17 mouse cellular contexts compared by ENCODE assay signal in genomic region chr4:43217997-43218396, GRCm38 (mm10). TPM values are rescaled to one million over a fixed set of nuclear protein-coding genes. Genes with fewer than 3 reads are reported as not detected.
"Had no signal": no experiment of that assay in that cellular context is flagged by ENCODE, and none has a peak within 500 bp of the region (broad histone marks: within the 10 kb centered on the region; RNA-seq: fewer than 3 reads in every experiment).

No protein-coding gene starts in this region.

- H3K9me3 ChIP-seq: limb, embryonic 12.5 days; limb, embryonic 15.5 days; liver, embryonic 13.5 days; midbrain, embryonic 12.5 days; midbrain, embryonic 15.5 days had no signal

- H3K27me3 ChIP-seq: limb, embryonic 12.5 days; limb, embryonic 15.5 days; liver, embryonic 13.5 days; midbrain, embryonic 12.5 days; midbrain, embryonic 15.5 days had no signal

- ATAC-seq: intestine, embryonic 16.5 days; midbrain, embryonic 15.5 days had no signal

- H3K9ac ChIP-seq: limb, embryonic 12.5 days; limb, embryonic 15.5 days; liver, embryonic 13.5 days; midbrain, embryonic 12.5 days; midbrain, embryonic 15.5 days had no signal

- H3K27ac ChIP-seq: kidney, postnatal 0 days; layer of hippocampus, adult 2 months; limb, embryonic 12.5 days; limb, embryonic 15.5 days; liver, embryonic 13.5 days; midbrain, embryonic 12.5 days; midbrain, embryonic 15.5 days; stomach, postnatal 0 days had no signal

- H3K4me3 ChIP-seq: layer of hippocampus, adult 2 months; limb, embryonic 12.5 days; limb, embryonic 15.5 days; liver, embryonic 13.5 days; midbrain, embryonic 12.5 days; midbrain, embryonic 15.5 days; myocyte had no signal

- DNase-seq: kidney, adult 18-20 months; kidney, postnatal 25 days; layer of hippocampus, adult 9-11 months; liver, embryonic 13.5 days; lung, adult 2 months; lung, postnatal 36 days; right cerebral cortex, postnatal 4 days; thymus, postnatal 25 days had no signal

- H3K36me3 ChIP-seq: limb, embryonic 12.5 days; limb, embryonic 15.5 days; liver, embryonic 13.5 days; midbrain, embryonic 12.5 days; midbrain, embryonic 15.5 days had no signal

- H3K4me1 ChIP-seq: limb, embryonic 12.5 days; limb, embryonic 15.5 days; liver, embryonic 13.5 days; midbrain, embryonic 12.5 days; midbrain, embryonic 15.5 days had no signal

- H3K4me2 ChIP-seq: limb, embryonic 12.5 days; limb, embryonic 15.5 days; liver, embryonic 13.5 days; midbrain, embryonic 12.5 days; midbrain, embryonic 15.5 days had no signal

RNA-seq across cellular contexts. Expression of gene Atp8b5, which starts 49.0 kb away (rescaled TPM):
- polyA plus RNA-seq: myocyte had no signal
